Mouse (Mus musculus) inflammation-experienced regulatory T-cells, adult 6 months (primary cell): Measurements from ENCODE around the gene Iqch. TPM values are rescaled to one million over a fixed set of nuclear protein-coding genes. Genes with fewer than 3 reads are reported as not detected.

ENCODE experiments used
- ATAC-seq: one replicate; pipeline ENCODE4 v1.8.0; 2017
- polyA plus RNA-seq, 3 experiments: library from polyadenylated mRNA; unstranded; fragments of 100-300 nt; shearing (Covaris generic); gene quantifications; one replicate each; pipeline ENCODE4 v1.2.1; 2017

Iqch gene
- polyA plus RNA-seq, 3 experiments from 2014 or later: not detected

- no peak for ATAC-seq
Measured at GRCm38 (mm10) chr9:63372541-63372940, 229.8 kb downstream of the Iqch start.

Other genes starting within 250 kb of the Iqch start
- gene Map2k5, start 224.6 kb downstream of the Iqch start, polyA plus RNA-seq: 10 to 100 TPM in 1 of 3 experiments, 1 to 10 TPM in 2; 7.5 to 10.1 (median 9.0) TPM
- 1 to 10 TPM; 6.5 to 8.3 (median 6.8) TPM for gene 2300009A05Rik, start 203.2 kb downstream of the Iqch start, polyA plus RNA-seq
- 10 to 100 TPM; 31.0 to 49.0 (median 47.8) TPM for gene Aagab, start 167 bp upstream of the Iqch start, polyA plus RNA-seq
- 10 to 100 TPM; 16.5 to 24.6 (median 16.8) TPM for gene Smad3, start 155.5 kb upstream of the Iqch start, polyA plus RNA-seq